ENCODE assay signal across 8 mouse cellular contexts in genomic region chr1:193160317-193161032, GRCm38 (mm10). TPM values are rescaled to one million over a fixed set of nuclear protein-coding genes. Genes with fewer than 3 reads are reported as not detected.
DNase-seq lines count a peak whose midpoint lies in the region; ATAC-seq and TF ChIP-seq lines count a peak whose summit lies in the region.

No protein-coding gene starts in this region.

- no peak for TF ChIP-seq POLR2A in bone marrow macrophage, adult 2 months (IDR thresholded peaks at IDR 0.05; ENCODE audit: borderline replicate concordance, low read depth, low read length)

- H3K9me3 ChIP-seq in G1E (replicated peaks): no peaks in the 10 kb centered on the region
- no peaks in the 10 kb centered on the region for H3K9me3 ChIP-seq in intestine, embryonic 14.5 days (ENCODE audit: control insufficient read depth, low read length)
- no peaks in the 10 kb centered on the region for H3K9me3 ChIP-seq in neural tube, embryonic 11.5 days (ENCODE audit: control insufficient read depth, low read length)

- H3K9ac ChIP-seq in intestine, embryonic 14.5 days (ENCODE audit: low read length): no peak overlapping the region
- peak overlapping the region; percentile 26 for H3K9ac ChIP-seq in neural tube, embryonic 11.5 days (ENCODE audit: low read length)

- DNase-seq in G1E (ENCODE audit: low spot score): peak; percentile 79
- peak; percentile 36 for DNase-seq in gastrocnemius, postnatal 25 days
- DNase-seq in intestine, embryonic 14.5 days (ENCODE audit: low spot score): peak; percentile 87
- peak; percentile 70 to 76 for DNase-seq in lung, adult 18-20 months
- peak; percentile 57 for DNase-seq in neural tube, embryonic 11.5 days (ENCODE audit: low spot score)
- no peak for DNase-seq in adipocyte (ENCODE audit: low spot score)
- no peak for DNase-seq in cerebellum, adult 9-10 months

- no peaks in the 10 kb centered on the region for H3K36me3 ChIP-seq in G1E (replicated peaks)
- no peaks in the 10 kb centered on the region for H3K36me3 ChIP-seq in intestine, embryonic 14.5 days (ENCODE audit: control insufficient read depth, insufficient read depth, low read length)
- H3K36me3 ChIP-seq in neural tube, embryonic 11.5 days (ENCODE audit: control insufficient read depth, insufficient read depth, low read length): no peaks in the 10 kb centered on the region

- ATAC-seq in G1E (ENCODE audit: extremely low read depth, insufficient number of reproducible peaks, low FRiP score, poor library complexity, severe bottlenecking): peak; percentile 97
- peak; percentile 82 for ATAC-seq in intestine, embryonic 14.5 days (replicated peaks; ENCODE audit: low FRiP score, low TSS enrichment, low read depth)
- no peak for ATAC-seq in neural tube, embryonic 11.5 days (ENCODE audit: insufficient read depth, low FRiP score, low TSS enrichment)

- H3K27ac ChIP-seq in bone marrow macrophage, adult 2 months (ENCODE audit: insufficient read depth, low read depth, low read length): peak overlapping the region; percentile 15
- peak overlapping the region; percentile 47; the same call in 1 of the 2 replicates for H3K27ac ChIP-seq in intestine, embryonic 14.5 days (ENCODE audit: low read depth)
- no peak overlapping the region for H3K27ac ChIP-seq in neural tube, embryonic 11.5 days (ENCODE audit: low read depth, low read length)

- WGBS in intestine, embryonic 14.5 days: 13% methylated on average over 18 of the region's 18 CpGs
- 16% methylated on average over 18 of the region's 18 CpGs for WGBS in neural tube, embryonic 11.5 days

- peaks cover 37% of the 10 kb centered on the region for H3K27me3 ChIP-seq in G1E (ENCODE audit: insufficient read depth, low read length)
- H3K27me3 ChIP-seq in intestine, embryonic 14.5 days (replicated peaks; ENCODE audit: control insufficient read depth, insufficient read depth, low read length): no peaks in the 10 kb centered on the region
- no peaks in the 10 kb centered on the region for H3K27me3 ChIP-seq in neural tube, embryonic 11.5 days (ENCODE audit: control insufficient read depth, insufficient read depth, low read length)

- peak overlapping the region; percentile 49 for H3K4me2 ChIP-seq in intestine, embryonic 14.5 days (ENCODE audit: low read length)
- H3K4me2 ChIP-seq in neural tube, embryonic 11.5 days (ENCODE audit: low read depth): peak overlapping the region; percentile 53

- H3K4me1 ChIP-seq in G1E (ENCODE audit: insufficient read depth, low read depth, low read length): peaks cover 22% of the 10 kb centered on the region
- peaks cover 23% of the 10 kb centered on the region for H3K4me1 ChIP-seq in bone marrow macrophage, adult 2 months (ENCODE audit: control insufficient read depth, insufficient read depth, low read length)
- peaks cover 19% of the 10 kb centered on the region for H3K4me1 ChIP-seq in intestine, embryonic 14.5 days (replicated peaks; ENCODE audit: control insufficient read depth, insufficient read depth, low read length)
- no peaks in the 10 kb centered on the region; the same call in 1 of the 2 replicates for H3K4me1 ChIP-seq in neural tube, embryonic 11.5 days (ENCODE audit: control insufficient read depth, insufficient read depth, low read length)

- H3K4me3 ChIP-seq in G1E (ENCODE audit: low read depth, low read length): peak overlapping the region; percentile 46; the same call in 1 of the 2 replicates
- no peak overlapping the region for H3K4me3 ChIP-seq in bone marrow macrophage, adult 2 months (ENCODE audit: insufficient read depth, low read length)
- H3K4me3 ChIP-seq in intestine, embryonic 14.5 days (ENCODE audit: low read depth, low read length): peak overlapping the region; percentile 22; the same call in 1 of the 2 replicates
- no peak overlapping the region for H3K4me3 ChIP-seq in neural tube, embryonic 11.5 days (ENCODE audit: low read depth, low read length)

- no peak for TF ChIP-seq CTCF in G1E (IDR thresholded peaks at IDR 0.05; ENCODE audit: low read depth, low read length)
- TF ChIP-seq CTCF in bone marrow macrophage, adult 2 months (IDR thresholded peaks at IDR 0.05; ENCODE audit: low read depth, low read length): no peak

RNA-seq across cellular contexts. Expression of gene A130010J15Rik, which starts 7.4 kb away (rescaled TPM):
- total RNA-seq in G1E (2014; fragmentation: Nextera tagmentation) (6.5 and 10.2 TPM in 2 replicates), G1E (2017) (15.5 and 18.9 TPM in 2 replicates)
- 1.7 and 2.2 TPM in 2 replicates for polyA plus RNA-seq in G1E (2012)
- 3.8 and 4.2 TPM in 2 replicates for polyA plus RNA-seq in bone marrow macrophage, adult 2 months (2012; ENCODE audit: insufficient read depth, insufficient read length, missing spikeins)
- total RNA-seq in gastrocnemius, postnatal 25 days (2021): 1 to 10 TPM; 2.3 to 3.1 TPM
- 15.6 and 17.1 TPM in 2 replicates for polyA plus RNA-seq in intestine, embryonic 14.5 days (2014; fragmentation: Nextera tagmentation; extraction: Ambion mirVana)
- polyA plus RNA-seq in neural tube, embryonic 11.5 days (2014; fragmentation: Nextera tagmentation; extraction: Ambion mirVana): 16.6 and 17.2 TPM in 2 replicates

RNA-seq across cellular contexts. Expression of gene Irf6, which starts 7.6 kb away (rescaled TPM):
- 0.23 and 0.34 TPM in 2 replicates for total RNA-seq in G1E (2014; fragmentation: Nextera tagmentation)
- 0.38 and 0.58 TPM in 2 replicates for total RNA-seq in G1E (2017)
- polyA plus RNA-seq in G1E (2012): 0.04 TPM in 1 of 2 replicates, not detected in the other
- polyA plus RNA-seq in bone marrow macrophage, adult 2 months (2012; ENCODE audit: insufficient read depth, insufficient read length, missing spikeins): not detected in 2 replicates
- 1 to 10 TPM; 1.2 to 1.3 TPM for total RNA-seq in gastrocnemius, postnatal 25 days (2021)
- 69.1 and 71.5 TPM in 2 replicates for polyA plus RNA-seq in intestine, embryonic 14.5 days (2014; fragmentation: Nextera tagmentation; extraction: Ambion mirVana)
- polyA plus RNA-seq in neural tube, embryonic 11.5 days (2014; fragmentation: Nextera tagmentation; extraction: Ambion mirVana): 5.4 and 5.5 TPM in 2 replicates

RNA-seq across cellular contexts. Expression of gene Diexf, which starts 30.4 kb away (rescaled TPM):
- total RNA-seq in G1E (2014; fragmentation: Nextera tagmentation) (13.2 and 23.9 TPM in 2 replicates), G1E (2017) (20.7 and 28.0 TPM in 2 replicates)
- 3.0 and 3.4 TPM in 2 replicates for polyA plus RNA-seq in G1E (2012)
- 9.8 and 14.3 TPM in 2 replicates for polyA plus RNA-seq in bone marrow macrophage, adult 2 months (2012; ENCODE audit: insufficient read depth, insufficient read length, missing spikeins)
- total RNA-seq in gastrocnemius, postnatal 25 days (2021): 10 to 100 TPM in 1 of 2 experiments, 1 to 10 TPM in 1; 6.2 to 10.0 TPM
- 11.2 and 12.1 TPM in 2 replicates for polyA plus RNA-seq in intestine, embryonic 14.5 days (2014; fragmentation: Nextera tagmentation; extraction: Ambion mirVana)
- polyA plus RNA-seq in neural tube, embryonic 11.5 days (2014; fragmentation: Nextera tagmentation; extraction: Ambion mirVana): 10.8 and 11.3 TPM in 2 replicates

RNA-seq across cellular contexts. Expression of gene Traf3ip3, which starts 41.0 kb away (rescaled TPM):
- total RNA-seq in G1E (2014; fragmentation: Nextera tagmentation) (6.8 and 14.1 TPM in 2 replicates), G1E (2017) (47.5 and 48.7 TPM in 2 replicates)
- 8.6 and 13.4 TPM in 2 replicates for polyA plus RNA-seq in G1E (2012)
- polyA plus RNA-seq in bone marrow macrophage, adult 2 months (2012; ENCODE audit: insufficient read depth, insufficient read length, missing spikeins): 48.6 and 52.3 TPM in 2 replicates
- 1 to 10 TPM; 2.1 to 3.3 TPM for total RNA-seq in gastrocnemius, postnatal 25 days (2021)
- polyA plus RNA-seq in intestine, embryonic 14.5 days (2014; fragmentation: Nextera tagmentation; extraction: Ambion mirVana): 3.5 and 3.8 TPM in 2 replicates
- 1.6 and 2.6 TPM in 2 replicates for polyA plus RNA-seq in neural tube, embryonic 11.5 days (2014; fragmentation: Nextera tagmentation; extraction: Ambion mirVana)

RNA-seq across cellular contexts. Expression of gene Lamb3, which starts 47.0 kb away (rescaled TPM):
- total RNA-seq in G1E (2014; fragmentation: Nextera tagmentation) (0.30 TPM in 1 of 2 replicates, not detected in the other), G1E (2017) (0.22 TPM in 1 of 2 replicates, not detected in the other)
- polyA plus RNA-seq in G1E (2012): 0.03 TPM in 1 of 2 replicates, not detected in the other
- polyA plus RNA-seq in bone marrow macrophage, adult 2 months (2012; ENCODE audit: insufficient read depth, insufficient read length, missing spikeins): 0.50 TPM in 1 of 2 replicates, not detected in the other
- 1 to 10 TPM; 2.0 to 2.7 TPM for total RNA-seq in gastrocnemius, postnatal 25 days (2021)
- 3.4 and 4.0 TPM in 2 replicates for polyA plus RNA-seq in intestine, embryonic 14.5 days (2014; fragmentation: Nextera tagmentation; extraction: Ambion mirVana)
- 0.09 and 0.62 TPM in 2 replicates for polyA plus RNA-seq in neural tube, embryonic 11.5 days (2014; fragmentation: Nextera tagmentation; extraction: Ambion mirVana)

Comparison
In these comparisons a context has a peak if more than half of its experiments do, and no peak if none do; other contexts are left out.
1. DNase-seq: peak in G1E (single experiment), gastrocnemius, postnatal 25 days (single experiment), intestine, embryonic 14.5 days (single experiment), lung, adult 18-20 months (2 of 2) and neural tube, embryonic 11.5 days (single experiment); none in adipocyte (single experiment) and cerebellum, adult 9-10 months (single experiment).
2. H3K4me3 ChIP-seq: peak in G1E (single experiment) and intestine, embryonic 14.5 days (single experiment); none in bone marrow macrophage, adult 2 months (single experiment) and neural tube, embryonic 11.5 days (single experiment).
3. RNA of gene Irf6, which starts 7.6 kb away (polyA plus RNA-seq): 69.1 to 71.5 TPM in intestine, embryonic 14.5 days; 5.4 to 5.5 TPM in neural tube, embryonic 11.5 days, not detected in bone marrow macrophage, adult 2 months and 0.04 TPM in G1E; every median in the first group is over 10 times any median in the second.